Mouse (Mus musculus) midbrain, embryonic 10.5 days (tissue): ENCODE measurements around the gene Vgll3. TPM values are rescaled to one million over a fixed set of nuclear protein-coding genes. Genes with fewer than 3 reads are reported as not detected.

Experiments used
- DNase-seq: peaks from one replicate; pipeline ENCODE4 v3.0.0-alpha.2; 2017; ENCODE audit warnings: low spot score
- H3K27ac ChIP-seq: fragments of 300-500 bp; sonication (generic); replicated peaks from 2 replicates; pipeline ENCODE4 v1.5.1; 2016; ENCODE audit warnings: mild to moderate bottlenecking
- H3K27me3 ChIP-seq: fragments of 300-500 bp; sonication (generic); 2 replicates; pipeline ENCODE4 v1.6.1; 2016; ENCODE audit warnings: low read depth, mild to moderate bottlenecking; ENCODE audit not compliant: poor library complexity, severe bottlenecking
- H3K36me3 ChIP-seq: fragments of 300-500 bp; sonication (generic); 2 replicates; pipeline ENCODE4 v1.6.1; 2016; ENCODE audit warnings: mild to moderate bottlenecking, moderate library complexity
- H3K4me1 ChIP-seq: fragments of 300-500 bp; sonication (generic); 2 replicates; pipeline ENCODE4 v1.6.1; 2016
- H3K4me3 ChIP-seq: fragments of 300-500 bp; sonication (generic); 2 replicates; pipeline ENCODE4 v1.5.1; 2016; ENCODE audit warnings: mild to moderate bottlenecking, moderate library complexity
- H3K9me3 ChIP-seq: fragments of 300-500 bp; sonication (generic); replicated peaks from 2 replicates; pipeline ENCODE4 v1.6.1; 2016; ENCODE audit warnings: mild to moderate bottlenecking
- WGBS: fragments of 180-500 bp; shearing (Covaris S2); methylation state at CpG from one replicate; pipeline ENCODE4 v1.1.7; 2016; 5-methylcytosine and 5-hydroxymethylcytosine counted together
- polyA plus RNA-seq: library from polyadenylated mRNA; unstranded; fragments of >200 nt; fragmentation: Nextera tagmentation; extraction: Ambion mirVana; gene quantifications from 2 replicates; pipeline ENCODE4 v1.2.1, GENCODE M21; 2016

The Vgll3 gene
- polyA plus RNA-seq, 1 experiment from 2014 or later, result 2.5 TPM

DNA sequence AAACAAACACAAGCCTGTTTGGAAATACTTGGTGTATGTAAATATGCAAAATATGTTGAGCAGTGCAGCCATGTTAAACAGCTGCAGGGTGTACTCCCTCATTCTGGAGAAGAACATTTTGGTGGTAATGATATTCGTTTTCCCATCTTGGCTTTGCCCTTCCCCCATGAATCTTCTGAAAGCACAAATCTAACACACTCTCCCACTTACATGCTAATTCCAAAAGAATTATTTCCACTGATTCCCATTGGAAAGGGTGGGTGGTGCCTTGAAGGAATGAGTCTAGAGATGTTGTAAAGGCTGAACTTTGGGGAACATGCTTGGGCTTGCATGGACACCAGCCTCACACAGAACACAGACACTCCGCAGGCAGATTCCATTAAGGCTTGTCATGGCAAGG lies 53.9 kb downstream of the Vgll3 start:
- H3K36me3 ChIP-seq, result no peaks in the 10 kb centered on the region
- no peak overlapping the region for H3K27ac ChIP-seq
- no peaks in the 10 kb centered on the region for H3K4me1 ChIP-seq
- no peak for DNase-seq
- H3K4me3 ChIP-seq, result no peak overlapping the region
- no peaks in the 10 kb centered on the region for H3K9me3 ChIP-seq
- WGBS, result 89% methylated on average over 2 of the region's 2 CpGs
- no peaks in the 10 kb centered on the region for H3K27me3 ChIP-seq

DNA sequence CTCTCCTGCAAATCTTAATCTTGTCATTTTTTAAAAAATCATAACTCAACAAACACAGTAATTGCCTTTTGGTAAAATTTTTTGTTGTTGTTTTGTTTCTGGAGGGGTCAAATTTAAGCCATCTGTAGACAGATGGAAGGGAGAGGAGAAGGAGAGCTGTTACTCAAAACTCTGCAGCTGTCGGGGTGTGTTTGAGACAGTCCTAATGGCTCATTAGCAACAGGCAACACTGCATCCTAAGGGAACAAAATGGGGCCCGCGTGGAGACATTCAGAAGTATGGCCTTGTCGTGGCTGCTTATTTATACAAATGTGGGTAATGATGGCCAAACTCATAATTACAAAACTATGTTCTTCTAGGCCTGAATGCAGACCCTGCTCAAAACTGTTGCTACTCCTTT lies 73.9 kb downstream of the Vgll3 start:
- no peaks in the 10 kb centered on the region for H3K36me3 ChIP-seq
- H3K27me3 ChIP-seq, result no peaks in the 10 kb centered on the region
- H3K4me1 ChIP-seq, result no peaks in the 10 kb centered on the region
- DNase-seq, result no peak
- H3K27ac ChIP-seq, result no peak overlapping the region
- 88% methylated on average over 4 of the region's 4 CpGs for WGBS
- no peaks in the 10 kb centered on the region for H3K9me3 ChIP-seq
- H3K4me3 ChIP-seq, result no peak overlapping the region
